Mouse (Mus musculus) embryonic facial prominence, embryonic 14.5 days (tissue): ENCODE results near the gene Mtrf1l. TPM values are rescaled to one million over a fixed set of nuclear protein-coding genes. Genes with fewer than 3 reads are reported as not detected.

Experiments
- ATAC-seq: fragments of 200-750 bp; cut with Nextera tagmentation; 2 replicates; pipeline ENCODE4 v1.8.0; 2017; ENCODE audit warnings: low read depth, moderate number of reproducible peaks, moderate TSS enrichment
- DNase-seq: peaks from one replicate; pipeline ENCODE4 v3.0.0-alpha.2; 2015; ENCODE audit warnings: low spot score
- H3K27ac ChIP-seq: fragments of 300-500 bp; sonication (generic); replicated peaks from 2 replicates; pipeline ENCODE4 v1.5.1; 2014; ENCODE audit warnings: low read depth, mild to moderate bottlenecking, low read length, moderate library complexity
- H3K27me3 ChIP-seq: fragments of 300-500 bp; sonication (generic); replicated peaks from 2 replicates; pipeline ENCODE4 v1.6.1; 2014; ENCODE audit warnings: low read length; ENCODE audit not compliant: control insufficient read depth, insufficient read depth
- H3K36me3 ChIP-seq: fragments of 300-500 bp; sonication (generic); 2 replicates; pipeline ENCODE4 v1.6.1; 2014; ENCODE audit warnings: low read length, mixed read lengths; ENCODE audit not compliant: control insufficient read depth, insufficient read depth
- H3K4me1 ChIP-seq: fragments of 300-500 bp; sonication (generic); 2 replicates; pipeline ENCODE4 v1.6.1; 2014; ENCODE audit warnings: antibody characterized with exemption, low read length; ENCODE audit not compliant: control insufficient read depth, insufficient read depth
- H3K4me2 ChIP-seq: fragments of 300-500 bp; sonication (generic); 2 replicates; pipeline ENCODE4 v1.6.1; 2014; ENCODE audit warnings: low read depth, mild to moderate bottlenecking, low read length, moderate library complexity, mixed read lengths
- H3K4me3 ChIP-seq: fragments of 300-500 bp; sonication (generic); 2 replicates; pipeline ENCODE4 v1.5.1; 2014; ENCODE audit warnings: low read depth, mild to moderate bottlenecking, low read length
- H3K9ac ChIP-seq: fragments of 300-500 bp; sonication (generic); 2 replicates; pipeline ENCODE4 v1.6.1; 2014; ENCODE audit warnings: low read depth, mild to moderate bottlenecking, low read length, moderate library complexity, mixed read lengths
- H3K9me3 ChIP-seq: fragments of 300-500 bp; sonication (generic); 2 replicates; pipeline ENCODE4 v1.6.1; 2016; ENCODE audit warnings: low read length; ENCODE audit not compliant: control insufficient read depth
- WGBS: fragments of 180-500 bp; shearing (Covaris S2); extraction: QIAGEN DNeasy Blood & Tissue Kit; methylation state at CpG from one replicate; pipeline ENCODE4 v1.1.7; 2014; 5-methylcytosine and 5-hydroxymethylcytosine counted together
- polyA plus RNA-seq: library from polyadenylated mRNA; unstranded; fragments of >200 nt; fragmentation: Nextera tagmentation; extraction: Ambion mirVana; gene quantifications from 2 replicates; pipeline ENCODE4 v1.2.1, GENCODE M21; 2014

The Mtrf1l gene
- polyA plus RNA-seq, 1 experiment from 2014 or later, result 18.4 TPM

DNA sequence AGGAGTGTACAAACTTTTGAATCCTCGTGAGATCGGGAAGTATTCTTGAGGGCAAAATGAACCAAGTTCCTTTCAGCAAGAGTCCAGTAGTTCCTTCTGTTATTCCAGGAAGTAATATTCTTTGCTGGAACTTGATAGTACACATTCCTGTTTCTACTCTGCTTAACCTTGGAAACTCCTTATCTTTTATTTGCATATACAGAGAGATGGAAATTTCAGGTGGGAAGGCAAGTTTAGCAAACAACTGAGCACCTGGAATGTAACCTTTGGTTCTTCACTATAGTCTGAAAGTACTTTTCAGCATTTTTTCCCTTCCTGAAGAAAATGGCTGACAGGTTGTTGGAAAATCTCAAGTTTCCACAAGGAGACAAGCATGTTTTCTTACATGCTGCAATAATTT lies 16.0 kb downstream of the Mtrf1l start:
- Histone ChIP-seq H3K4me1 (peaks cover 3% of the 10 kb centered on the region; the same call in 1 of the 2 replicates), H3K9me3 (no peaks in the 10 kb centered on the region), H3K27me3 (no peaks in the 10 kb centered on the region), H3K4me3 (no peak overlapping the region), H3K9ac (no peak overlapping the region), H3K36me3 (peaks cover 15% of the 10 kb centered on the region), H3K4me2 (no peak overlapping the region), H3K27ac (0 out of 2 replicates have a peak overlapping the region, but pooled peaks have one; percentile 15)
- ATAC-seq (no peak), DNase-seq (no peak)
- 54% methylated on average over 2 of the region's 2 CpGs for WGBS

DNA sequence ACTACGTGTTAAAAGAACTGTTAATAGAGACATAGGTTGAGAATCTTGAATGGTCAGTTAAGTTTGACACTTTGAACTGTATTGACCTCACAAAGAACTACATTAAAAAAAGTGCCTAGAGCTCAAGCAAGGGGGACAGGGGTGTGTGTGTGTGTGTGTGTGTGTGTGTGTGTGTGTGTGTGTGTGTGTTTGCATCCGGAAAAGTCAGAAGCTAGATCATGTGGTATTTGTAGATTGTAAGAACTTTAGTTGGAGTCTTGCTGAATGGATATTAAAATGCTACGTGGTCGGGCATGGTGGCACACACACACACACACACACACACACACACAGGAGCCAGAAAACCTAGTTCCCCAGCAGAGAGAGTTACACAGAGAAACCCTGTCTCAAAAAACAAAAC lies 16.7 kb downstream of the Mtrf1l start:
- H3K9me3 ChIP-seq, result no peaks in the 10 kb centered on the region
- 82% methylated on average over 4 of the region's 4 CpGs for WGBS

DNA sequence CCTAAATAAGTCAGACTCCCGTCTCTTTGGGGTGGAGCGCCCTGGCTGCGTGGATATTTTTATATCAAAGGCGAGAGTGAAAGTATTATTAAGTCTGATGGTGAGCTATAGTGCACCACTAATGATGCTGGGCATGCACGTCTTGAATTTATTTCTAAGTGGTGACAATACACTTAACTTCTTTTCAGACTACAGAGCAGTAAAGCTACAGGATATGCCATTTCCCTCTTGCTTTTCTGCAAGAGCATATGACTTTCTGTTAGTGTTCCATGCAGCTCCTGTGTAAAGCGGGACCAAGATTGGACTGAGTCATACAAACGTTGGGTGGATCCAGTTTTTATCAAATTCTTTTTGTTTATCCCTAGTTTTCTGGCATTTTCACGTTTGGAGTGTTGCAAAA lies 17.3 kb downstream of the Mtrf1l start:
- Histone ChIP-seq H3K27me3 (no peaks in the 10 kb centered on the region), H3K9me3 (no peaks in the 10 kb centered on the region), H3K36me3 (peaks cover 14% of the 10 kb centered on the region), H3K27ac (peak overlapping the region; percentile 88), H3K9ac (peak overlapping the region; percentile 66), H3K4me1 (peaks cover 5% of the 10 kb centered on the region; the same call in 1 of the 2 replicates), H3K4me3 (peak overlapping the region; percentile 80), H3K4me2 (peak overlapping the region; percentile 92)
- 17% methylated on average over 8 of the region's 8 CpGs for WGBS
- DNase-seq (no peak), ATAC-seq (no peak)

More for the DNA sequence above, 16.7 kb downstream of the Mtrf1l start:
- Histone ChIP-seq H3K4me1 (peaks cover 5% of the 10 kb centered on the region; the same call in 1 of the 2 replicates), H3K27ac (no peak overlapping the region; the same call in 1 of the 2 replicates), H3K36me3 (peaks cover 14% of the 10 kb centered on the region), H3K9ac (no peak overlapping the region), H3K4me2 (no peak overlapping the region), H3K4me3 (no peak overlapping the region), H3K27me3 (no peaks in the 10 kb centered on the region)
- ATAC-seq, result no peak
- DNase-seq, result no peak

DNA sequence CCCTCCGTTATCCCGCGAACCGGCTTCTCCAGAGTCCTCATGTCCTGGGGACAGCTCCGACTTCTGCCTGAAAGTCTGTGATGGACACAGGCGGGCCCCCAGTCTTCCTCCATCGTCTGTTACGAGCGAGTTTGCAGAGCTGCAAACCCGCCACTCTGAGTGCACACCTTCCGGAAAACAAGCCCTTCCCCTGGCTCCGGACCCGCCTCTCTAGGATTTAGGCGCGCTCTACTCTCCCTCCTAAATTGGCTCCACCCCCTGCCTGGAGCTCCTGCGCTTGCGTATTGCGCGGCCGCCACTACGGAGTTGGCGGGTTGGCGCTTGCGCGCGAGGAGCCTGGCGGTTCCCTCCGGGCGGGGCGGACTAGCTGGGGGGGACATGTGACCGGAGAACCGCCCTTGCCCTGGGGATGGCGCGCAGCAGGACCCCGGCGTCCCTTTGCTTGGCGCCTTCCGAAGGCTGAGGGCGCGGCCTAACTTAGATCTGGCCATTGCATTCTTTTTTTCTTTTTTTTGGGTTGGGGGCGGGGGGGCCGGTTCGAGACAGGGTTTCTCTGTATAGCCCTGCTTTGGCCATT lies 17.9 kb downstream of the Mtrf1l start:
- Histone ChIP-seq H3K9me3 (no peaks in the 10 kb centered on the region), H3K4me3 (peak overlapping the region; percentile 80), H3K4me1 (peaks cover 5% of the 10 kb centered on the region; the same call in 1 of the 2 replicates), H3K36me3 (peaks cover 19% of the 10 kb centered on the region), H3K9ac (peak overlapping the region; percentile 66), H3K27ac (peak overlapping the region; percentile 88), H3K27me3 (no peaks in the 10 kb centered on the region), H3K4me2 (peak overlapping the region; percentile 92)
- 0% methylated on average over 32 of the region's 43 CpGs for WGBS
- peak; percentile 99 for DNase-seq
- ATAC-seq, result peak; percentile 96

DNA sequence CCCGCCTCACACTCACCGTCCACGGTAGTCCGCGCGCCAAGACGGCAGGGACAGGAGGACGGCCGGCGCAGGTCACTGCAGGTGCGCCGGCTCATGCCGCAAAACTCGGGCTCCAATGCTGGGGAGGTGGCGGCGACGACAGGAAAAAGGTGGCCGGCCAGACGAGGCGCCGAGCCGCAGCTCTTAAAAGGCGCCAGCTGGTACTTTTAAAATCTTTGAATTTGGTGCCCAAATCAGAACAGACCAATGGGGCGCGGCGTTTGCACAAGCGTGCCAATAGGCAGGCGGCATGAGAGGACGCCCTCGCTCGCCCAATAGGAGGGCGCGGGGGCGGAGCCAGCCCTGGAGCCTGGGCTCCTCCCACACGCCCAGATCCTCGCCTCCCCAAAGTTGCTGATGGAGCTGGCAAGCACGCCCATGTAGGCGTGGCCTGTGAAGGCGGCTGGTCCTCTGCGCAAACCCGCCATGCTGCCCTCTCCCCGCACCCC lies 18.4 kb downstream of the Mtrf1l start, which contains the start of gene Fbxo5:
Gene Fbxo5, minus strand, starts transcription at position 358 of the 488 bp plus-strand sequence.
- peak within 1 kb of the TSS; percentile 73 for H3K9ac ChIP-seq
- peak within 1 kb of the TSS; percentile 80 for H3K4me3 ChIP-seq
- H3K9me3 ChIP-seq, result no peaks in the 10 kb centered on the region
- H3K4me2 ChIP-seq, result peak within 1 kb of the TSS; percentile 92
- WGBS, result 0% methylated on average over 32 of the region's 42 CpGs
- peak; percentile 96 for ATAC-seq
- peak within 1 kb of the TSS; percentile 88 for H3K27ac ChIP-seq
- H3K4me1 ChIP-seq, result peaks cover 5% of the 10 kb centered on the region; the same call in 1 of the 2 replicates
- DNase-seq, result peak; percentile 99
- H3K36me3 ChIP-seq, result peaks cover 25% of the 10 kb centered on the region
- H3K27me3 ChIP-seq, result no peaks in the 10 kb centered on the region

DNA sequence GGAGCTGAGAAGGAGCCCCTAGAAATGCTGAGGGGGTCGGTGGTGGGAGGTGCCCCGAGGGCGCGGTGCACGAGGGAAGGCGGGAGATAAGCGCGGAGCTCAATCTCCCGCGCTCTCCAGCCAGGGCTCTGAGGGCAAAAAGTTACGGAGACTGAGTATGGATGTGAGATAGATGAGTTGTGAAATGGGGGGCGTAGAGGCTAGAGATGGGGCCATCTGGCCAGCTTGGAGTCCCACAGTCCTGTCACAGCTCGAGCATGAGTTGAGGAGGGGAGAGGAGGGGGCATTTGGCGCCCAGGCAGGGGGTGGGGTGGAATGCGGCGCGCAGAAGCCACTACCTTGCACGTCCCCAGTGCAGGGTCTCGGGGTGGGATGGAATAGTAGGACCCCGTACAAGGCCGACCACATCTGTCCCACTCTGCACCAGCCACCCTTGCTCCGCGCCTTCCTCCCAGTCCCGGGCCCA lies 19.0 kb downstream of the Mtrf1l start:
- peak overlapping the region; percentile 92 for H3K4me2 ChIP-seq
- DNase-seq, result peak; percentile 17
- peak; percentile 11; the same call in 1 of the 2 replicates for ATAC-seq
- H3K4me3 ChIP-seq, result peak overlapping the region; percentile 80
- no peaks in the 10 kb centered on the region for H3K27me3 ChIP-seq
- peaks cover 5% of the 10 kb centered on the region; the same call in 1 of the 2 replicates for H3K4me1 ChIP-seq
- H3K9ac ChIP-seq, result peak overlapping the region; percentile 73
- no peaks in the 10 kb centered on the region for H3K9me3 ChIP-seq
- H3K36me3 ChIP-seq, result peaks cover 30% of the 10 kb centered on the region
- 1% methylated on average over 13 of the region's 24 CpGs for WGBS
- H3K27ac ChIP-seq, result peak overlapping the region; percentile 74

DNA sequence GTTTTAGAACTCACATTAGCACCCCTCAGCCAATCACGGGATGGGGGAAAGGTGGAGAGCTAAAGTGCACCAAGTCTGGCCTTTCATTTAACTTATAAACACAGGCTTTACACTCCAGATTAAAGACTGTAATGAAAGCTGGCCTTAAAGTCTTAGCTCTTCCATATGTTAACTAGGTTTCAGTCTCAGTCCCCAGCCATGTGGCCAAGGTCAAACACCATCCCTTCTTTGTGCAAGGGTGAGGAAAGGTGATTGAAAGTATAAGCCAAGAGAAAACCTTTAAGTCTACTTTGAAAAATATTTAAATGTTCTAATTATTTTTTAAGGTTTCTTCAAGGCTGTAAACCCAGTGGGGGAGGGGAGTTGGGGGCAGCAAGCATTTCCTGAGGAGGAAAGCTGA lies 20.0 kb downstream of the Mtrf1l start:
- Histone ChIP-seq H3K9me3 (no peaks in the 10 kb centered on the region), H3K4me1 (peaks cover 5% of the 10 kb centered on the region; the same call in 1 of the 2 replicates), H3K27me3 (no peaks in the 10 kb centered on the region), H3K9ac (peak overlapping the region; percentile 63), H3K4me3 (peak overlapping the region; percentile 80), H3K36me3 (peaks cover 35% of the 10 kb centered on the region), H3K4me2 (peak overlapping the region; percentile 92), H3K27ac (no peak overlapping the region)
- ATAC-seq (no peak), DNase-seq (no peak)
- WGBS, result 3% methylated on average over 1 of the region's 1 CpGs

DNA sequence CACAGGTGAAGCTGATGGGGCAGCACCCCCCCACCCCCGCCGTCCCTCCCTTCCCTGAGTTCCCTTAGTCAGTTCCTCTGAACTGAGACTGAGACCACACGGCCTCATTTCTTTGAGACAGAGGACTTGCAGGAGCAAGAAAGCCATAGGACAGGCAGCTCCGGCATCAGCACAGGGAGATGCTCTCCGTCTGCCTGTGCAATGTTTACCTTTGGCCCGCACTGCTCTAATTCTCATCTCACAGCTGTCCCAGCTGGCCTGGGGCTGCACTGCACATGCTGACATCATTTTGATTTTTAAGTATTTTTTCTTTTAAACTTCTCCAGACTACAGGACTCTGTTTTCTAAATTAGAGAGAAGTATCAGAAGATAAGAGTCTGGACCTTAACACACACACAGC lies 20.8 kb downstream of the Mtrf1l start:
- Histone ChIP-seq H3K4me1 (peaks cover 5% of the 10 kb centered on the region; the same call in 1 of the 2 replicates), H3K27me3 (no peaks in the 10 kb centered on the region), H3K4me3 (peak overlapping the region; percentile 80), H3K27ac (no peak overlapping the region), H3K36me3 (peaks cover 43% of the 10 kb centered on the region), H3K9me3 (no peaks in the 10 kb centered on the region), H3K9ac (peak overlapping the region; percentile 63; the same call in 1 of the 2 replicates), H3K4me2 (peak overlapping the region; percentile 92)
- 24% methylated on average over 6 of the region's 6 CpGs for WGBS
- ATAC-seq (no peak), DNase-seq (peak; percentile 20)
